Mouse (Mus musculus) monocyte, adult 2 months (primary cell): ENCODE data around the gene Olfr1153.

ENCODE experiments used
- DNase-seq, 2 experiments: peaks; one replicate each; pipeline ENCODE4 v3.0.0; 2022; ENCODE audit warnings: low spot score in 2 of 2, low read depth in 1 of 2

Gene Olfr1153

DNA sequence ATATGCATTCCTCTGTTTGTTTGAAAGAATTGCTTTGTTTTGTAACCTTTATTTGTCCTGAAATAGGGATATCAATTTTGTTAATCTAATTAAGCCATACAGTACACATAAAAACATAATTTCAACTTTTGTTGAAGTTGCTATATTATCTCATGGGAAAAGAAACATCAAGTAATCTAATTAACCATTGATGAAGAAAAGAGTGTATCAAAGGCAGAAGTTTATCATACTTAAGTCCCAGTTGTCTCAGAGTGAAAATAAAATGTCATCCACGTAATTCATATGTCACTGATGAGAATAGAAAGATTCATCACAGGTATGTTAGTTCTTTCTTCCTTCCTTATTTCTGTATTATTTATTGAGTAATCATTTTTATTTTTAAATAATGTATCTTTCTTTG is at the start of gene Olfr1153:
Olfr1153 (plus strand) TSS at position 301 of the 400 bp plus-strand sequence.
- DNase-seq, result no peak

DNA sequence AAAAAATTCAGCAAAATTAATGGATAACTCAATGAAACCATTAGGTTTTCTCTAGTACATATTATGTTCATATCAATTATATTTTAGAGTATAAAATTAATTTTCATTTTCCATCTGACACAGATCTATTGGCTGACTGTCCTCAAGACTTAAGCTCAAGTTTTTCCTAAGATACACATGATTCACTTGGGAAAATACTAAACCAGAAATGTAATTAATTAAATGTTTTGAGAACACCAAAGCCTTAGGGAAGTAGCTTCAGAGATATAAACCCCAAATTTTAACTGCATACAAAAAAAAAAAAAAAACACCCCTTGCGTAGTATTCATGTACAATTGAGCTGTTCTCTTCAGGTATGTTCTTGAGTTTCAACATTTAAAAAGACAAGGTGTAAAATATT is 39.2 kb upstream of the Olfr1153 start, which contains the start of gene Olfr1151:
Olfr1151 (plus strand) TSS at position 301 of the 400 bp plus-strand sequence.
- no peak for DNase-seq

DNA sequence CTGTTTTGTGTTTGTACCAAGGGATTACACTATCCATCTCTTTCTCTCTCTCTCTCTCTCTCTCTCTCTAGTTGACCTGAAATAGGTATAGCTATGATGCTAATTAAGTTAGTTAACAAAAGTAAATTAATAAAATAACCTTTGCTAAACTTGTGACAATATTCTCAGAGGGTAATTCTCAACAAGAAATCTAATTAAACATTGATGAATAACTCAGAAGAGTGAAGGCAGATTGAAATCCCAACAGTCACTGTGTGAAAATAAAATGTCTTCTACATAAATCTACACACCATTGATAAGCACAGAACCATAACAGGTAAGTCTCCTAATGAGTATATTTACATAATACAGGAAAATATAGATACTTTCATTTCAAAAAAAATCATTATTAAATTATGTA is 28.6 kb upstream of the Olfr1153 start, which contains the start of gene Olfr1152:
Olfr1152 (plus strand) TSS at position 301 of the 400 bp plus-strand sequence.
- DNase-seq, result no peak

DNA sequence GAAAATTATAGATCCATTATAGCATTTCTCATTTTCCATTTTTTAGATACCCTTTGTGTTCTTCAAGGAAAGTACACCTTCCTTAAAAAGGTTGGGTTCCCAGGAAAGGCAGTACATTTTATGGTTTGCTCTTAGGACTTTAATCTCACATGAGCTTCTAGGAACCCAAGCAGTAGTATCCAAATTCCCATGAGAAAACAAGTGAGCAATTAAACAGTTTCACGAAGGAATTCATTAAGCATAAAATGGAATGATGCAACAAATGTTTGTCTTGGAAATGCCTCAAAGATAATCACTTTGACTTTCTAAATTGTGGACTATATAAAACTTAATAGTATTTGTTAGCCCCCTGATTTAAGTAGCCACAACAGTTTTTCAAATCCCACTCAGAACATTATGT is 10.3 kb downstream of the Olfr1153 start, which contains the start of gene Olfr1154:
Olfr1154 (minus strand) TSS at position 101 of the 400 bp plus-strand sequence.
- no peak for DNase-seq

DNA sequence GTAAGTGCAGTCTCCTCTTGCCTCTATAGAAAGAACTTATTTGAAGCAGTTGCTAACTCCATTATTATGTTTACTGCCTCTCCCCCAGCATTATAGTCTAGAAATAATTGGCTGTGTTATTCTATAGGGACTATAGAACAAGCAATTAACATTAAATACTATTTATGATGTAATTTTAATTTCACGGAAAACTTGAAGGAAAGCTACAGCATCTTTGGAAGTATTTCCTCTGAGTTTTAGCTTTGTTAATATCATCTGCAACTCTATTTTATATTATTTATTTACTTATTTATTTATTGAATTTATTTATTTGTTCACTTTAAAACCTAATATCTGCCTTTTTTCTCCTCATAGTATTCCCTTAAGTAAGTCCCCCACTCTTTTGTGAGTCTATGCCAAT is 50.3 kb downstream of the Olfr1153 start, which contains the start of gene Olfr1155:
Olfr1155 (minus strand) TSS at position 101 of the 400 bp plus-strand sequence.
- DNase-seq, result no peak
